Mouse (Mus musculus) small intestine, adult 2 months (tissue): Measurements from ENCODE around the gene Trim5. TPM values are rescaled to one million over a fixed set of nuclear protein-coding genes. Genes with fewer than 3 reads are reported as not detected.
"Not testable (repeated sequence)": the region's sequence is repeated elsewhere in the genome, so short reads cannot be mapped to it uniquely, and the experiment has no call there.

Experiments
- H3K27ac ChIP-seq: fragments of 200-500 bp; 2 replicates; pipeline ENCODE4 v1.5.1; 2012; ENCODE audit warnings: low read depth, low read length, control low read depth, inconsistent platforms; ENCODE audit not compliant: insufficient read depth
- H3K27me3 ChIP-seq: fragments of 200-500 bp; 2 replicates; pipeline ENCODE4 v1.6.1; 2012; ENCODE audit warnings: mild to moderate bottlenecking, moderate library complexity, low read length, inconsistent platforms; ENCODE audit not compliant: control insufficient read depth, insufficient read depth
- H3K36me3 ChIP-seq: fragments of 200-500 bp; 2 replicates; pipeline ENCODE4 v1.6.1; 2012; ENCODE audit warnings: mild to moderate bottlenecking, low read length, control low read depth, inconsistent platforms; ENCODE audit not compliant: control insufficient read depth, insufficient read depth
- H3K4me1 ChIP-seq: fragments of 200-500 bp; 2 replicates; pipeline ENCODE4 v1.6.1; 2012; ENCODE audit warnings: low read length, inconsistent platforms, mixed read lengths; ENCODE audit not compliant: control insufficient read depth, insufficient read depth, insufficient read length
- H3K4me3 ChIP-seq: fragments of 200-500 bp; 2 replicates; pipeline ENCODE4 v1.5.1; 2012; ENCODE audit warnings: low read depth, mild to moderate bottlenecking, control low read depth, inconsistent platforms, low read length, moderate library complexity
- CTCF ChIP-seq: fragments of 200-500 bp; IDR thresholded peaks from 2 replicates; pipeline ENCODE4 v1.5.1; 2012; ENCODE audit warnings: low read depth, mild to moderate bottlenecking, control low read depth, inconsistent platforms, low read length, moderate library complexity, mixed read lengths; ENCODE audit not compliant: insufficient replicate concordance, insufficient read length; ENCODE audit errors: extremely low read depth
- POLR2A ChIP-seq: fragments of 200-500 bp; IDR thresholded peaks from 2 replicates; pipeline ENCODE4 v1.6.1; 2012; ENCODE audit warnings: low read depth, mild to moderate bottlenecking, control low read depth, inconsistent platforms, low read length, moderate library complexity
- WGBS: fragments of 180-500 bp; shearing (Covaris S2); methylation state at CpG from one replicate; pipeline ENCODE4 v1.1.7; 2018; 5-methylcytosine and 5-hydroxymethylcytosine counted together
- polyA plus RNA-seq: library from polyadenylated mRNA; depleted of rRNA; stranded (reverse); fragments of >200 nt; gene quantifications from 2 replicates; pipeline ENCODE4 v1.2.3, GENCODE M21; 2012; rRNA removed

Gene Trim5
- 0.67 and 0.70 TPM in 2 replicates for polyA plus RNA-seq

- H3K4me3 ChIP-seq = peak within 1 kb of the TSS; percentile 39; the same call in 1 of the 2 replicates
- not testable (repeated sequence) for H3K4me1 ChIP-seq, H3K27me3 ChIP-seq, H3K36me3 ChIP-seq
- 22% methylated on average over 14 of the region's 14 CpGs for WGBS
- H3K27ac ChIP-seq = peak within 1 kb of the TSS; percentile 85
Observed at GRCm38 (mm10) chr7:104287576-104288443, at the start of gene Trim5. TSS of gene Trim5 (minus strand) at chr7:104288094.

- H3K36me3 ChIP-seq, H3K4me1 ChIP-seq, H3K4me3 ChIP-seq, H3K27ac ChIP-seq, H3K27me3 ChIP-seq: not testable (repeated sequence)
- 74% methylated on average over 3 of the region's 3 CpGs for WGBS
Observed at GRCm38 (mm10) chr7:104335547-104335946, 47.7 kb upstream of the Trim5 start.

- not testable (repeated sequence) for H3K27ac ChIP-seq, H3K4me3 ChIP-seq, H3K36me3 ChIP-seq, H3K27me3 ChIP-seq, H3K4me1 ChIP-seq
- WGBS = 95% methylated on average over 2 of the region's 2 CpGs
Observed at GRCm38 (mm10) chr7:104329171-104329570, 41.3 kb upstream of the Trim5 start, which contains the start of gene Trim34b. TSS of gene Trim34b (plus strand) at chr7:104329471.

DNA sequence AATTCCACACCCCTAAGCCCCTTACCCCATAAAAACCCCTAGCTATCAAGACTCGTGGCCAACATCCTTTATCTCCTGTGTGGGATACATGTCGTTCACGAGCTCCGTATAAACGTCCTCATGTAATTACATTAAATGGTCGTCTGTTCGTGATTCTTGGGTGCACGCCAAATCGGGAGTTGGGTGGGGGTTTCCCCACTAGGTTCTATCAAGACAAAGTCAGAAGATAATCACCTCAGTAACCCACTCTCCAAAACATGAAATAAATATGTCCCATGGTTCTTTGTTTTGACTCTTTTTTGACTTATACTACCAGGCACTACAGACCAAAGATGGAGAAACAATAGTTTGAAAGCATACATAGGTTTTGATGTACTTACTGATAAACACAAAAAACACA lies 34.1 kb upstream of the Trim5 start:
- no peaks in the 10 kb centered on the region; the same call in 1 of the 2 replicates for H3K27me3 ChIP-seq
- H3K4me1 ChIP-seq = no peaks in the 10 kb centered on the region
- 39% methylated on average over 9 of the region's 9 CpGs for WGBS
- no peak overlapping the region for H3K27ac ChIP-seq
- no peak overlapping the region for H3K4me3 ChIP-seq
- no peaks in the 10 kb centered on the region for H3K36me3 ChIP-seq
- TF ChIP-seq POLR2A = no peak

GRCm38 (mm10) chr7:104315369-104316080 lies 27.6 kb upstream of the Trim5 start, which contains the start of gene Trim12a:
TSS of gene Trim12a (minus strand) at chr7:104315466.
- peak within 1 kb of the TSS; percentile 86 for H3K4me3 ChIP-seq
- peak within 1 kb of the TSS; percentile 97 for H3K27ac ChIP-seq
- H3K36me3 ChIP-seq, H3K4me1 ChIP-seq, H3K27me3 ChIP-seq: not testable (repeated sequence)
- 7% methylated on average over 4 of the region's 4 CpGs for WGBS

GRCm38 (mm10) chr7:104314796-104315353 lies 27.0 kb upstream of the Trim5 start:
- peak overlapping the region; percentile 97 for H3K27ac ChIP-seq
- no peaks in the 10 kb centered on the region for H3K36me3 ChIP-seq
- WGBS = 1% methylated on average over 15 of the region's 15 CpGs

GRCm38 (mm10) chr7:104291638-104292400 lies 3.9 kb upstream of the Trim5 start:
- no peak overlapping the region for H3K4me3 ChIP-seq
- H3K36me3 ChIP-seq = no peaks in the 10 kb centered on the region
- peaks cover 2% of the 10 kb centered on the region; the same call in 1 of the 2 replicates for H3K4me1 ChIP-seq
- no peaks in the 10 kb centered on the region for H3K27me3 ChIP-seq
- peak overlapping the region; percentile 75 for H3K27ac ChIP-seq
- WGBS = 75% methylated on average over 5 of the region's 5 CpGs
- no peak for TF ChIP-seq POLR2A
- TF ChIP-seq CTCF = no peak

More at GRCm38 (mm10) chr7:104314796-104315353, 27.0 kb upstream of the Trim5 start:
- Histone ChIP-seq H3K4me1 (no peaks in the 10 kb centered on the region), H3K4me3 (peak overlapping the region; percentile 86), H3K27me3 (no peaks in the 10 kb centered on the region)
- no peak for TF ChIP-seq POLR2A
- TF ChIP-seq CTCF = no peak
